ENCODE assay signal across 8 mouse cellular contexts in genomic region chr1:160211597-160212122, GRCm38 (mm10). TPM values are rescaled to one million over a fixed set of nuclear protein-coding genes. Genes with fewer than 3 reads are reported as not detected.
A peak's percentile ranks its signal among the peaks of the same experiment; 100 is the strongest.
DNase-seq lines count a peak whose midpoint lies in the region; ATAC-seq and TF ChIP-seq lines count a peak whose summit lies in the region.
"Had no signal": no experiment of that assay in that cellular context is flagged by ENCODE, and none has a peak within 500 bp of the region (broad histone marks: within the 10 kb centered on the region; RNA-seq: fewer than 3 reads in every experiment).

No protein-coding gene starts in this region.

- H3K79me2 ChIP-seq in C2C12 (ENCODE audit: control insufficient read depth, insufficient read depth), result peaks cover 60% of the 10 kb centered on the region

- DNase-seq in 3T3-L1 (ENCODE audit: low read depth, low spot score), result peak; percentile 39
- peak in 1 of 3 experiments; percentile 13 for DNase-seq in liver, embryonic 14.5 days (ENCODE audit: low read depth in 3 of 3, low spot score in 3 of 3)
- DNase-seq in adrenal gland, postnatal 25 days, result no peak
- no peak for DNase-seq in right cerebral cortex, postnatal 36 days (ENCODE audit: low spot score in 2 of 2)
- no peak for DNase-seq in urinary bladder, postnatal 10 days (ENCODE audit: low spot score)

- 1% methylated on average over 8 of the region's 8 CpGs for WGBS in forebrain, embryonic 16.5 days
- WGBS in liver, embryonic 14.5 days (ENCODE audit: insufficient replicate concordance), result 0% methylated on average over 8 of the region's 8 CpGs

- H3K36me3 ChIP-seq in C2C12 (ENCODE audit: control insufficient read depth, insufficient read depth), result peaks cover 29% of the 10 kb centered on the region
- peaks cover 5% of the 10 kb centered on the region for H3K36me3 ChIP-seq in forebrain, embryonic 16.5 days (ENCODE audit: control insufficient read depth, insufficient read depth)
- H3K36me3 ChIP-seq in liver, embryonic 14.5 days (replicated peaks; ENCODE audit: control insufficient read depth, insufficient read depth, low read depth), result peaks cover 12% of the 10 kb centered on the region

- peak overlapping the region; percentile 82 for H3K4me3 ChIP-seq in C2C12 (ENCODE audit: insufficient read depth, poor library complexity, severe bottlenecking)
- peak overlapping the region; percentile 93 for H3K4me3 ChIP-seq in forebrain, embryonic 16.5 days (replicated peaks; ENCODE audit: low read length)
- peak overlapping the region; percentile 70 to 91 for H3K4me3 ChIP-seq in liver, embryonic 14.5 days (ENCODE audit: insufficient read depth in 1 of 2, low read depth in 2 of 2, low read length in 2 of 2)

- no peak for TF ChIP-seq EP300 in liver, embryonic 14.5 days (IDR thresholded peaks at IDR 0.05; ENCODE audit: low read depth)

- ATAC-seq in forebrain, embryonic 16.5 days, result no peak
- ATAC-seq in liver, embryonic 14.5 days (ENCODE audit: insufficient read depth), result no peak

- peak overlapping the region; percentile 93 for H3ac ChIP-seq in C2C12 (ENCODE audit: control insufficient read depth, insufficient read length, low read depth)

- peaks cover 25% of the 10 kb centered on the region for H3K4me1 ChIP-seq in forebrain, embryonic 16.5 days (replicated peaks; ENCODE audit: control insufficient read depth, insufficient read depth, low read length)
- peaks cover 9 to 16% of the 10 kb centered on the region in 2 experiments for H3K4me1 ChIP-seq in liver, embryonic 14.5 days (replicated peaks; ENCODE audit: control insufficient read depth in 2 of 2, insufficient read depth in 2 of 2, low read length in 1 of 2)

- no peak for TF ChIP-seq CTCF in C2C12 (IDR thresholded peaks at IDR 0.05; ENCODE audit: control insufficient read depth, insufficient read depth, insufficient read length)
- no peak for TF ChIP-seq CTCF in liver, embryonic 14.5 days (IDR thresholded peaks at IDR 0.05; ENCODE audit: low read depth)

- H3K27me3 ChIP-seq in C2C12 (ENCODE audit: control insufficient read depth, insufficient read depth, insufficient read length), result no peaks in the 10 kb centered on the region
- no peaks in the 10 kb centered on the region for H3K27me3 ChIP-seq in forebrain, embryonic 16.5 days (replicated peaks; ENCODE audit: control insufficient read depth, insufficient read depth, low read length)
- H3K27me3 ChIP-seq in liver, embryonic 14.5 days (ENCODE audit: control insufficient read depth, insufficient read depth, low read length), result no peaks in the 10 kb centered on the region

- H3K9me3 ChIP-seq in forebrain, embryonic 16.5 days (ENCODE audit: control insufficient read depth, low read length), result no peaks in the 10 kb centered on the region
- no peaks in the 10 kb centered on the region for H3K9me3 ChIP-seq in liver, embryonic 14.5 days (ENCODE audit: control insufficient read depth, low read length)

- H3K4me2 ChIP-seq in forebrain, embryonic 16.5 days (ENCODE audit: low read length), result peak overlapping the region; percentile 87
- H3K4me2 ChIP-seq in liver, embryonic 14.5 days (ENCODE audit: low read depth), result peak overlapping the region; percentile 81

- peak overlapping the region; percentile 100 for H3K27ac ChIP-seq in forebrain, embryonic 16.5 days (ENCODE audit: low read length)
- peak overlapping the region; percentile 93 for H3K27ac ChIP-seq in liver, embryonic 14.5 days

- H3K9ac ChIP-seq in forebrain, embryonic 16.5 days (replicated peaks; ENCODE audit: low read depth, low read length), result peak overlapping the region; percentile 94
- H3K9ac ChIP-seq in liver, embryonic 14.5 days (replicated peaks), result peak overlapping the region; percentile 78

- peaks cover 57% of the 10 kb centered on the region for H3K79me3 ChIP-seq in C2C12 (ENCODE audit: low read depth)

TF ChIP-seq in C2C12, 6 proteins besides CTCF, POLR2A, EP300 and RAD21:
- TF ChIP-seq USF1 (IDR thresholded peaks at IDR 0.05; ENCODE audit: low read depth) (peak; percentile 72), FOSL1 (IDR thresholded peaks at IDR 0.05; ENCODE audit: insufficient read depth, low read length, poor library complexity, severe bottlenecking) (no peak), MYOG (IDR thresholded peaks at IDR 0.05; ENCODE audit: control insufficient read depth, extremely low read depth, insufficient read length) (no peak), MYOD1 (IDR thresholded peaks at IDR 0.05; ENCODE audit: control insufficient read depth, insufficient read length, low read depth) (no peak), MAX (IDR thresholded peaks at IDR 0.05) (peak; percentile 57), CEBPB (IDR thresholded peaks at IDR 0.05; ENCODE audit: low read depth) (no peak)

RNA-seq across cellular contexts. Expression of gene Cacybp, which starts 1.0 kb away (rescaled TPM):
- 76.3 TPM for polyA plus RNA-seq in C2C12 (2012; fragmentation: generic; extraction: Trizol)
- polyA plus RNA-seq in forebrain, embryonic 16.5 days (2015; fragmentation: Nextera tagmentation; extraction: Ambion mirVana), result 293 and 313 TPM in 2 replicates
- polyA plus RNA-seq in liver, embryonic 14.5 days (2012; rRNA removed), result 23.2 and 41.9 TPM in 2 replicates
- polyA plus RNA-seq in liver, embryonic 14.5 days (2014; fragmentation: Nextera tagmentation; extraction: Ambion mirVana), result 161 and 163 TPM in 2 replicates
- total RNA-seq in adrenal gland, postnatal 25 days (2021), result 81.3 and 101 TPM in 2 replicates

RNA-seq across cellular contexts. Expression of gene Mrps14, which starts 16.6 kb away (rescaled TPM):
- polyA plus RNA-seq in C2C12 (2012; fragmentation: generic; extraction: Trizol), result 63.5 TPM
- polyA plus RNA-seq in forebrain, embryonic 16.5 days (2015; fragmentation: Nextera tagmentation; extraction: Ambion mirVana), result 162 and 186 TPM in 2 replicates
- 12.3 and 34.6 TPM in 2 replicates for polyA plus RNA-seq in liver, embryonic 14.5 days (2012; rRNA removed)
- 211 and 219 TPM in 2 replicates for polyA plus RNA-seq in liver, embryonic 14.5 days (2014; fragmentation: Nextera tagmentation; extraction: Ambion mirVana)
- total RNA-seq in adrenal gland, postnatal 25 days (2021), result 73.0 and 98.2 TPM in 2 replicates

RNA-seq across cellular contexts. Expression of gene Tnn, which starts 58.3 kb away (rescaled TPM):
- polyA plus RNA-seq in C2C12 (2012; fragmentation: generic; extraction: Trizol), result not detected
- polyA plus RNA-seq in forebrain, embryonic 16.5 days (2015; fragmentation: Nextera tagmentation; extraction: Ambion mirVana), result 0.15 and 0.19 TPM in 2 replicates
- polyA plus RNA-seq in liver, embryonic 14.5 days (2012; rRNA removed), result 0.01 TPM in 2 replicates
- not detected in 2 replicates for polyA plus RNA-seq in liver, embryonic 14.5 days (2014; fragmentation: Nextera tagmentation; extraction: Ambion mirVana)
- 0.24 TPM in 2 replicates for total RNA-seq in adrenal gland, postnatal 25 days (2021)
- total RNA-seq: hematopoietic stem cell, adult 5-6 weeks had no signal
